Mouse (Mus musculus): ENCODE results near the gene Wdr89. TPM values are rescaled to one million over a fixed set of nuclear protein-coding genes. Genes with fewer than 3 reads are reported as not detected.

The Wdr89 gene
- polyA plus RNA-seq, 1 experiment from 2014 or later, result 5.1 TPM

GRCm38 (mm10) chr12:75649058-75649705 lies 20.2 kb downstream of the Wdr89 start:
- H3K4me3 ChIP-seq (ENCODE audit: low read depth, low read length), result no peak overlapping the region
- no peak overlapping the region for H3K9ac ChIP-seq (replicated peaks)
- no peak overlapping the region for H3K27ac ChIP-seq (ENCODE audit: low read depth)
- no peak overlapping the region for H3K4me2 ChIP-seq (ENCODE audit: low read depth, low read length)
- TF ChIP-seq CTCF (IDR thresholded peaks at IDR 0.05; ENCODE audit: low read depth), result no peak
- no peak for TF ChIP-seq EP300 (IDR thresholded peaks at IDR 0.05; ENCODE audit: low read depth)
- no peaks in the 10 kb centered on the region for H3K27me3 ChIP-seq (ENCODE audit: insufficient read depth, low read length)
- no peaks in the 10 kb centered on the region for H3K36me3 ChIP-seq (replicated peaks; ENCODE audit: insufficient read depth, low read length)
- WGBS (ENCODE audit: insufficient replicate concordance), result 76% methylated on average over 11 of the region's 12 CpGs
- no peaks in the 10 kb centered on the region for H3K4me1 ChIP-seq (ENCODE audit: insufficient read depth)
- ATAC-seq, result no peak
- 0 out of 2 replicates have a peak, but pooled peaks cover 2% of the 10 kb centered on the region for H3K9me3 ChIP-seq (ENCODE audit: low read length)
- no peak for DNase-seq

DNA sequence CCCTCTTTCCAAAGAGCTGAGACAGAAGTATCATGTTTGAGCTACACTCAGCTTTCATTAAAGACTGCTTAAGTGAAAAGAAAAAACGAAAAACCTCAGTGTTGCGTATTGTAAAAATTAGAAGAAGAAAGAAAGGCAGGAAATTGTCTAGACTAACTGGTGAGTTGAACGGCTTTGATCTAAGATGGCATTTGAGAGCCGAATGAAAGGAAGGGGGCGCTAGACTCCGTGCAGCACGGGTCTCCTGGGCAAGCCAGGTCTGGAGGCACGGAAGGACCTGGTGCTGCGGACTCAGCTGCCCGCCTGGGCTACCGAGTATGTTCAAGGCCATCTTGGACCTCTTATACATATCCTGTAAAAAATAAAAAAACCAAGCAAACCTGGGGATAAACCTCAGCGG lies 21.1 kb downstream of the Wdr89 start:
- H3K27ac ChIP-seq (ENCODE audit: low read depth), result no peak overlapping the region
- no peak for DNase-seq
- no peak overlapping the region for H3K4me3 ChIP-seq (ENCODE audit: low read depth, low read length)
- H3K9me3 ChIP-seq (ENCODE audit: low read length), result 0 out of 2 replicates have a peak, but pooled peaks cover 2% of the 10 kb centered on the region
- no peak overlapping the region for H3K4me2 ChIP-seq (ENCODE audit: low read depth, low read length)
- H3K4me1 ChIP-seq (ENCODE audit: insufficient read depth), result no peaks in the 10 kb centered on the region
- no peaks in the 10 kb centered on the region for H3K36me3 ChIP-seq (replicated peaks; ENCODE audit: insufficient read depth, low read length)
- H3K27me3 ChIP-seq (ENCODE audit: insufficient read depth, low read length), result no peaks in the 10 kb centered on the region
- TF ChIP-seq EP300 (IDR thresholded peaks at IDR 0.05; ENCODE audit: low read depth) (no peak), CTCF (IDR thresholded peaks at IDR 0.05; ENCODE audit: low read depth) (peak; percentile 38; the same call in 1 of the 2 replicates)
- 60% methylated on average over 12 of the region's 12 CpGs for WGBS (ENCODE audit: insufficient replicate concordance)
- H3K9ac ChIP-seq (replicated peaks), result no peak overlapping the region
- ATAC-seq, result no peak

GRCm38 (mm10) chr12:75647663-75648062 lies 21.7 kb downstream of the Wdr89 start:
- Histone ChIP-seq H3K9me3 (ENCODE audit: low read length) (0 out of 2 replicates have a peak, but pooled peaks cover 2% of the 10 kb centered on the region), H3K4me1 (ENCODE audit: insufficient read depth) (no peaks in the 10 kb centered on the region), H3K4me2 (ENCODE audit: low read depth, low read length) (no peak overlapping the region), H3K9ac (replicated peaks) (no peak overlapping the region), H3K36me3 (replicated peaks; ENCODE audit: insufficient read depth, low read length) (no peaks in the 10 kb centered on the region), H3K27ac (ENCODE audit: low read depth) (no peak overlapping the region), H3K27me3 (ENCODE audit: insufficient read depth, low read length) (no peaks in the 10 kb centered on the region), H3K4me3 (ENCODE audit: low read depth, low read length) (no peak overlapping the region)
- 71% methylated on average over 2 of the region's 2 CpGs for WGBS (ENCODE audit: insufficient replicate concordance)
- TF ChIP-seq CTCF (IDR thresholded peaks at IDR 0.05; ENCODE audit: low read depth) (peak; percentile 39), EP300 (IDR thresholded peaks at IDR 0.05; ENCODE audit: low read depth) (no peak)
- DNase-seq (no peak), ATAC-seq (no peak)

- Histone ChIP-seq H3K27me3 (ENCODE audit: insufficient read depth, low read length) (no peaks in the 10 kb centered on the region), H3K36me3 (replicated peaks; ENCODE audit: insufficient read depth, low read length) (no peaks in the 10 kb centered on the region), H3K27ac (ENCODE audit: low read depth) (no peak overlapping the region), H3K4me2 (ENCODE audit: low read depth, low read length) (no peak overlapping the region), H3K4me3 (ENCODE audit: low read depth, low read length) (no peak overlapping the region), H3K9me3 (ENCODE audit: low read length) (0 out of 2 replicates have a peak, but pooled peaks cover 2% of the 10 kb centered on the region), H3K9ac (replicated peaks) (no peak overlapping the region), H3K4me1 (ENCODE audit: insufficient read depth) (no peaks in the 10 kb centered on the region)
- 83% methylated on average over 1 of the region's 1 CpGs for WGBS (ENCODE audit: insufficient replicate concordance)
- no peak for DNase-seq
- no peak for ATAC-seq
- TF ChIP-seq CTCF (IDR thresholded peaks at IDR 0.05; ENCODE audit: low read depth), result peak; percentile 59
- TF ChIP-seq EP300 (IDR thresholded peaks at IDR 0.05; ENCODE audit: low read depth), result no peak
Observed at GRCm38 (mm10) chr12:75645780-75646179, 23.6 kb downstream of the Wdr89 start.

DNA sequence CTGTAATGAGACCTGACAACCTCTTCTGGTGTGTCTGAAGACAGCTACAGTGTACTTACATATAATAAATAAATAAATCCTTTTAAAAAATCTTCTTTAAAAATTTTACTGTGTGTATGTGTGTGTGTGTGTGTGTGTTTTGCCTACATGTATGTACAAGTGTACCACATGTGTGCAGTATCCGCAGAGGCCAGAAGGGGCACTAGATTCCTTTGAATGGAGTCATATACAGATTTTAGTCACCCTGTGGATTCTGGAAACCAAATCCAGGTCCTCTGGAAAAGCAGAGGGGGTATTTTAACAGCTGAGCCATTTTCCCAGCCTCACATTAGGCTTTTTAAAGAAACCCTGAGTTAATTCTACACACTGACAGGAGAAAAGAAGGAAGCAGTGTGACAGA lies 27.6 kb downstream of the Wdr89 start:
- DNase-seq, result no peak
- H3K27ac ChIP-seq (ENCODE audit: low read depth), result no peak overlapping the region
- peak; percentile 43; the same call in 1 of the 2 replicates for TF ChIP-seq CTCF (IDR thresholded peaks at IDR 0.05; ENCODE audit: low read depth)
- no peak for TF ChIP-seq EP300 (IDR thresholded peaks at IDR 0.05; ENCODE audit: low read depth)
- no peaks in the 10 kb centered on the region for H3K27me3 ChIP-seq (ENCODE audit: insufficient read depth, low read length)
- no peak for ATAC-seq
- no peak overlapping the region for H3K9ac ChIP-seq (replicated peaks)
- WGBS (ENCODE audit: insufficient replicate concordance), result 94% methylated on average over 1 of the region's 1 CpGs
- no peak overlapping the region for H3K4me2 ChIP-seq (ENCODE audit: low read depth, low read length)
- no peaks in the 10 kb centered on the region for H3K9me3 ChIP-seq (ENCODE audit: low read length)
- no peaks in the 10 kb centered on the region for H3K36me3 ChIP-seq (replicated peaks; ENCODE audit: insufficient read depth, low read length)
- H3K4me3 ChIP-seq (ENCODE audit: low read depth, low read length), result no peak overlapping the region
- no peaks in the 10 kb centered on the region; the same call in 1 of the 2 replicates for H3K4me1 ChIP-seq (ENCODE audit: insufficient read depth)

- no peak for DNase-seq
- H3K9ac ChIP-seq (replicated peaks), result no peak overlapping the region
- no peaks in the 10 kb centered on the region for H3K36me3 ChIP-seq (replicated peaks; ENCODE audit: insufficient read depth, low read length)
- no peak overlapping the region for H3K4me3 ChIP-seq (ENCODE audit: low read depth, low read length)
- TF ChIP-seq EP300 (IDR thresholded peaks at IDR 0.05; ENCODE audit: low read depth), result no peak
- no peak for TF ChIP-seq CTCF (IDR thresholded peaks at IDR 0.05; ENCODE audit: low read depth)
- H3K4me2 ChIP-seq (ENCODE audit: low read depth, low read length), result no peak overlapping the region
- H3K27me3 ChIP-seq (ENCODE audit: insufficient read depth, low read length), result no peaks in the 10 kb centered on the region
- H3K4me1 ChIP-seq (ENCODE audit: insufficient read depth), result no peaks in the 10 kb centered on the region; the same call in 1 of the 2 replicates
- no peak overlapping the region for H3K27ac ChIP-seq (ENCODE audit: low read depth)
- ATAC-seq, result no peak
- no peaks in the 10 kb centered on the region for H3K9me3 ChIP-seq (ENCODE audit: low read length)
- 63% methylated on average over 2 of the region's 2 CpGs for WGBS (ENCODE audit: insufficient replicate concordance)
Observed at GRCm38 (mm10) chr12:75638345-75638744, 31.0 kb downstream of the Wdr89 start.
